Mouse (Mus musculus) hindlimb bud, embryonic 11.5 days (tissue): Measurements from ENCODE around the gene Tmem232.
A peak's percentile ranks its signal among the peaks of the same experiment; 100 is the strongest.
"Not testable (repeated sequence)": the region's sequence is repeated elsewhere in the genome, so short reads cannot be mapped to it uniquely, and the experiment has no call there.

Experiments used
- DNase-seq: peaks from one replicate; pipeline ENCODE4 v3.0.0-alpha.2; 2012; ENCODE audit warnings: low read depth, low spot score; ENCODE audit errors: extremely low spot score

Tmem232 gene

GRCm38 (mm10) chr17:65536156-65536555 is 4.4 kb downstream of the Tmem232 start:
- peak; percentile 20 for DNase-seq

- DNase-seq: not testable (repeated sequence)
Measured at GRCm38 (mm10) chr17:65532381-65532780, 8.2 kb downstream of the Tmem232 start.

GRCm38 (mm10) chr17:65527529-65527928 is 13.1 kb downstream of the Tmem232 start:
- DNase-seq: no peak

GRCm38 (mm10) chr17:65513517-65513916 is 27.1 kb downstream of the Tmem232 start:
- no peak for DNase-seq

GRCm38 (mm10) chr17:65484654-65485053 is 55.9 kb downstream of the Tmem232 start:
- DNase-seq: no peak

- DNase-seq: no peak
Measured at GRCm38 (mm10) chr17:65476747-65477146, 63.8 kb downstream of the Tmem232 start.

GRCm38 (mm10) chr17:65450818-65451217 is 89.8 kb downstream of the Tmem232 start:
- no peak for DNase-seq

- DNase-seq: not testable (repeated sequence)
Measured at GRCm38 (mm10) chr17:65437906-65438305, 102.7 kb downstream of the Tmem232 start.

GRCm38 (mm10) chr17:65419124-65419523 is 121.5 kb downstream of the Tmem232 start:
- DNase-seq: no peak

- no peak for DNase-seq
Measured at GRCm38 (mm10) chr17:65405309-65405708, 135.3 kb downstream of the Tmem232 start.

GRCm38 (mm10) chr17:65400914-65401313 is 139.7 kb downstream of the Tmem232 start:
- no peak for DNase-seq

GRCm38 (mm10) chr17:65384411-65384962 is 156.1 kb downstream of the Tmem232 start:
- DNase-seq: no peak

GRCm38 (mm10) chr17:65370034-65370780 is 170.4 kb downstream of the Tmem232 start:
- peak; percentile 73 for DNase-seq

- DNase-seq: no peak
Measured at GRCm38 (mm10) chr17:65365535-65366254, 174.9 kb downstream of the Tmem232 start.

GRCm38 (mm10) chr17:65351836-65352235 is 188.7 kb downstream of the Tmem232 start:
- DNase-seq: no peak

- no peak for DNase-seq
Measured at GRCm38 (mm10) chr17:65340016-65340415, 200.6 kb downstream of the Tmem232 start.

GRCm38 (mm10) chr17:65330759-65331158 is 209.8 kb downstream of the Tmem232 start:
- DNase-seq: no peak

GRCm38 (mm10) chr17:65325249-65325648 is 215.3 kb downstream of the Tmem232 start:
- DNase-seq: no peak

- DNase-seq: no peak
Measured at GRCm38 (mm10) chr17:65320623-65321022, 220.0 kb downstream of the Tmem232 start.

- no peak for DNase-seq
Measured at GRCm38 (mm10) chr17:65299946-65300345, 240.6 kb downstream of the Tmem232 start.

GRCm38 (mm10) chr17:65297831-65298230 is 242.8 kb downstream of the Tmem232 start:
- no peak for DNase-seq

- DNase-seq: no peak
Measured at GRCm38 (mm10) chr17:65252160-65252559, 288.4 kb downstream of the Tmem232 start.
